Mouse (Mus musculus) midbrain, embryonic 14.5 days (tissue): ENCODE data around the gene Rps15a. TPM values are rescaled to one million over a fixed set of nuclear protein-coding genes. Genes with fewer than 3 reads are reported as not detected.

ENCODE experiments used
- ATAC-seq: fragments of 200-750 bp; cut with Nextera tagmentation; 2 replicates; pipeline ENCODE4 v1.8.0; 2017; ENCODE audit warnings: moderate number of reproducible peaks, moderate library complexity; ENCODE audit not compliant: low FRiP score, low TSS enrichment
- DNase-seq: peaks from one replicate; pipeline ENCODE4 v3.0.0-alpha.2; 2015
- H3K27ac ChIP-seq: fragments of 300-500 bp; sonication (generic); replicated peaks from 2 replicates; pipeline ENCODE4 v1.5.1; 2014; ENCODE audit warnings: mild to moderate bottlenecking, low read depth, low read length, moderate library complexity
- H3K27me3 ChIP-seq: fragments of 300-500 bp; sonication (generic); 2 replicates; pipeline ENCODE4 v1.6.1; 2014; ENCODE audit warnings: low read length, control low read depth, mixed read lengths; ENCODE audit not compliant: control insufficient read depth, insufficient read depth
- H3K36me3 ChIP-seq: fragments of 300-500 bp; sonication (generic); 2 replicates; pipeline ENCODE4 v1.6.1; 2014; ENCODE audit warnings: low read length, control low read depth; ENCODE audit not compliant: control insufficient read depth, insufficient read depth
- H3K4me1 ChIP-seq: fragments of 300-500 bp; sonication (generic); 2 replicates; pipeline ENCODE4 v1.6.1; 2014; ENCODE audit warnings: mild to moderate bottlenecking, antibody characterized with exemption, low read length, control low read depth; ENCODE audit not compliant: control insufficient read depth, insufficient read depth
- H3K4me2 ChIP-seq: fragments of 300-500 bp; sonication (generic); 2 replicates; pipeline ENCODE4 v1.6.1; 2014; ENCODE audit warnings: mild to moderate bottlenecking, low read length, moderate library complexity
- H3K4me3 ChIP-seq: fragments of 300-500 bp; sonication (generic); replicated peaks from 2 replicates; pipeline ENCODE4 v1.5.1; 2014; ENCODE audit warnings: low read depth, low read length
- H3K9ac ChIP-seq: fragments of 300-500 bp; sonication (generic); replicated peaks from 2 replicates; pipeline ENCODE4 v1.6.1; 2014; ENCODE audit warnings: mild to moderate bottlenecking, low read length, moderate library complexity
- H3K9me3 ChIP-seq: fragments of 300-500 bp; sonication (generic); 2 replicates; pipeline ENCODE4 v1.6.1; 2016; ENCODE audit warnings: low read length, control low read depth, mixed read lengths; ENCODE audit not compliant: control insufficient read depth
- WGBS: fragments of 180-500 bp; shearing (Covaris S2); extraction: QIAGEN DNeasy Blood & Tissue Kit; methylation state at CpG from one replicate; pipeline ENCODE4 v1.1.7; 2014; 5-methylcytosine and 5-hydroxymethylcytosine counted together
- polyA plus RNA-seq: library from polyadenylated mRNA; unstranded; fragments of >200 nt; fragmentation: Nextera tagmentation; extraction: Ambion mirVana; gene quantifications from 2 replicates; pipeline ENCODE4 v1.2.1, GENCODE M21; 2014

The Rps15a gene
- polyA plus RNA-seq, 1 experiment from 2014 or later: 492 TPM

DNA sequence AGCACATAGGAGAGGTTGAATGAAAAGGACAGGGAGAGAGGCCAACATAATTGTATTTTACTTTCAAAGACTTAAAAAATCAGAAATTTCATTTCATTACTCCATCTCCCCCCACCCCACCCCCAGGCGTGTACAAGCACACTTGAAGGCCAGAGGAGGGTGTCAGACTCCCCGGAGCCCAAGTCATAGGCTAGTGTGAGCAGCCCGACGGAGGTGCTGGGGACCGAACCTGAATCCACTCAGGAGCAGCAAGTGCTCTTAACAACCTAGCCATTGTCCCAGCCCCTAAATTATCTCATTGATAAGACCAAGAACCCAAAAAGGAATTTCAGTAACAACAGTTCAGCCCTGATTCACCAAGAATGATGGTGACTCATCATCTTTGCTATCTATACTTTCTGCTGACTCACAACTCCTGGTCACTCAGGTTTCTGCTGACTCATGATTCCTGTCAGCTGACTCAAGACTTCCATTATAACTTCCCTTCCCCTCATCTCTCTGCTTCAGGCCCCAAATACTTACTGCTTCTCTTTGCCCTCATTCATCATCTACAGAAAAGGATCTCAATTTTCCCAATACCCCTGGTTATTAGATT is 11.4 kb downstream of the Rps15a start:
- no peaks in the 10 kb centered on the region for H3K27me3 ChIP-seq
- H3K4me2 ChIP-seq: no peak overlapping the region
- no peak overlapping the region for H3K4me3 ChIP-seq
- no peak overlapping the region for H3K9ac ChIP-seq
- H3K9me3 ChIP-seq: no peaks in the 10 kb centered on the region
- no peak overlapping the region for H3K27ac ChIP-seq
- WGBS: 76% methylated on average over 5 of the region's 5 CpGs
- DNase-seq: peak; percentile 34
- H3K36me3 ChIP-seq: peaks cover 55% of the 10 kb centered on the region
- no peaks in the 10 kb centered on the region for H3K4me1 ChIP-seq
- ATAC-seq: no peak

- Histone ChIP-seq H3K4me3 (no peak overlapping the region), H3K9me3 (no peaks in the 10 kb centered on the region), H3K4me2 (no peak overlapping the region), H3K27me3 (no peaks in the 10 kb centered on the region), H3K36me3 (peaks cover 46% of the 10 kb centered on the region), H3K9ac (no peak overlapping the region), H3K4me1 (no peaks in the 10 kb centered on the region), H3K27ac (no peak overlapping the region)
- ATAC-seq: no peak
- WGBS: 48% methylated on average over 5 of the region's 5 CpGs
- no peak for DNase-seq
Measured at GRCm38 (mm10) chr7:118103462-118104379, 12.3 kb downstream of the Rps15a start.

DNA sequence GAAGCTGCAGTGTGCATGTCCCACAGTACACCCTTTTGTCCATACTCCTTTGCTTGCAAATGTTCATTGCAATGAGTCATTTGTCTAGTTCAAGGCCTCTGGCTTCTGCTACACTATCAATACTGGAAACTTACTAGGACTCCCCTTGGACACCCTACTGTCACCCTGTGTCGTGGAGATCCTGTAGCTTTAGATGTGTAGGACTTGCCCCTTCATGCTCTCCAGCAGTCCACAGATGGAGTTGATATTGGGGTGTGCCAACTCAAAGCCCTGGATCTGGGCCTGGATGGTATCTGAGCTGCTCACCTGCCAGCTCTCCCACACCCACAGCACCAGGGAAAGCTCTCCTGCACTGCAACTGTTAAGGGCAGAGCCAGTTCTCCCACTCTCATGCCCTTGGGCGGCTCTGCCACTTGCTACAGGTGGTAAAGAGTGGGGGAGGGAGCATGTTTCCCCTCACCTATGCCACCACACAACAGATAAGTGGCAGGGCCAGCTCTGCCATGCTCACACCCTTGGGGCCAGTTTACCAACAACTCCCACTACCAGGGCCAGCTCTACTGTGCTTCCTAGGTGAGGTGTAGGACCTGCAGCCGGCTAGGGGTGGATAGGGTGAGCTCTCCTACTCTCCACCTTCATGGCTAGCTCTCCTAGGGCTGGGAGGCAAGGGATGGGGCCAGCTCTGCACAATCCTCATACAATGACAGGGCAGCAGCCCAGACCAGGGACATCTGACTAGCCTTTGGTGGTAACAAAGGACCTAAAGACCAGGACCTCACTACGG is 13.1 kb downstream of the Rps15a start:
- ATAC-seq (no peak), DNase-seq (no peak)
- Histone ChIP-seq H3K36me3 (peaks cover 38% of the 10 kb centered on the region), H3K9me3 (no peaks in the 10 kb centered on the region), H3K4me2 (no peak overlapping the region), H3K4me3 (no peak overlapping the region), H3K4me1 (no peaks in the 10 kb centered on the region), H3K27ac (no peak overlapping the region), H3K27me3 (no peaks in the 10 kb centered on the region), H3K9ac (no peak overlapping the region)
- 46% methylated on average over 4 of the region's 4 CpGs for WGBS

GRCm38 (mm10) chr7:118102231-118102630 is 13.8 kb downstream of the Rps15a start:
- Histone ChIP-seq H3K9ac (no peak overlapping the region), H3K36me3 (peaks cover 32% of the 10 kb centered on the region), H3K4me2 (no peak overlapping the region), H3K27me3 (no peaks in the 10 kb centered on the region), H3K4me1 (no peaks in the 10 kb centered on the region), H3K4me3 (no peak overlapping the region), H3K27ac (no peak overlapping the region), H3K9me3 (no peaks in the 10 kb centered on the region)
- DNase-seq: peak; percentile 89
- ATAC-seq: peak; percentile 28; the same call in 1 of the 2 replicates
- WGBS: 48% methylated on average over 4 of the region's 4 CpGs

GRCm38 (mm10) chr7:118097615-118098014 is 18.4 kb downstream of the Rps15a start:
- no peak for DNase-seq
- 72% methylated on average over 7 of the region's 7 CpGs for WGBS
- no peak overlapping the region for H3K4me3 ChIP-seq
- no peak overlapping the region for H3K4me2 ChIP-seq
- H3K9ac ChIP-seq: no peak overlapping the region
- H3K36me3 ChIP-seq: no peaks in the 10 kb centered on the region
- no peak for ATAC-seq
- H3K27me3 ChIP-seq: no peaks in the 10 kb centered on the region
- H3K4me1 ChIP-seq: no peaks in the 10 kb centered on the region
- no peak overlapping the region for H3K27ac ChIP-seq
- no peaks in the 10 kb centered on the region for H3K9me3 ChIP-seq

DNA sequence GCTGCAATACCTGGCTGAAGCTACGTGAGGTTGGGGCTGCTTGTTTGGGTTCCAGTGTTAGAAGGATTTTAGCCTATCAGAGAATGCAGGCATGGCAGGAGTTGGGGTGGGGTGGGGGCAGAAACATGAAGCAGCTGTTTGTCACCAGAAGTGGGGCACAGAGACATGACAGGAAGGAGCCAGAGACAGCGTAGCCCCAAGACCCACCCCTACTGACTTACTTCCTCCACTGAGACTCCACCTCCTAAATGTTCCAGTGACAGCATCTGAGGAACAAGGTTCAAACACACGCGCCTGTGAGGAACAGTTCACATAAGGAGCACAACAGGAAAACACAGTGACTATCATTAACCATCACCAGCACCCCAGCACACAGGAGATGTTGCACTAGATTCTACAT is 36.0 kb downstream of the Rps15a start:
- no peak overlapping the region for H3K4me2 ChIP-seq
- H3K27me3 ChIP-seq: no peaks in the 10 kb centered on the region
- no peaks in the 10 kb centered on the region for H3K4me1 ChIP-seq
- DNase-seq (no peak), ATAC-seq (no peak)
- no peak overlapping the region for H3K9ac ChIP-seq
- no peaks in the 10 kb centered on the region for H3K9me3 ChIP-seq
- no peak overlapping the region for H3K4me3 ChIP-seq
- H3K27ac ChIP-seq: no peak overlapping the region
- WGBS: 84% methylated on average over 4 of the region's 4 CpGs
- no peaks in the 10 kb centered on the region for H3K36me3 ChIP-seq

GRCm38 (mm10) chr7:118079097-118079496 is 36.9 kb downstream of the Rps15a start:
- no peak for ATAC-seq

DNA sequence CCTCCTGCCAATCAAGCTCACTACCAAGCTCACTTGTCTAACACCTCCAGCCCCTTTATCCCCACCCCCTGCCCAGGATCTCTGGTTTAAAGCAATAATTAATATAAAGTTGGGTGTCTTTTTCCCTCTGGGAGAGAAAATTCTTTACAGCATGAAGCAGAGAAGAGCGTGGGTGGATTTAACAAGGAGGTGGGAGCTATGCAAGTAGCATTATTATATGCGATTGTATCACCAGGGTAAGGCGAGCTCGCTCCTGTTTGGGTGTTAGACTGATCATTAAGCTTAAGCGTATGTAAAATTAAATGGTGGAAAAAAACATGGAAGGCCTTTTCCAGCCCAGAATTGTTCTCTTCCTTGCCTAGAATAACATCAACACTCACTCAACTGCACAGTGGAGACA is 48.7 kb downstream of the Rps15a start:
- DNase-seq (no peak), ATAC-seq (no peak)
- H3K27me3 ChIP-seq: no peaks in the 10 kb centered on the region
- no peak overlapping the region for H3K4me3 ChIP-seq
- no peak overlapping the region for H3K9ac ChIP-seq
- H3K4me1 ChIP-seq: no peaks in the 10 kb centered on the region
- no peaks in the 10 kb centered on the region for H3K36me3 ChIP-seq
- H3K4me2 ChIP-seq: no peak overlapping the region
- H3K9me3 ChIP-seq: no peaks in the 10 kb centered on the region
- no peak overlapping the region for H3K27ac ChIP-seq
- 97% methylated on average over 5 of the region's 5 CpGs for WGBS

More at GRCm38 (mm10) chr7:118079097-118079496, 36.9 kb downstream of the Rps15a start:
- no peak overlapping the region for H3K4me3 ChIP-seq
- no peaks in the 10 kb centered on the region for H3K27me3 ChIP-seq
- no peak overlapping the region for H3K4me2 ChIP-seq
- H3K27ac ChIP-seq: no peak overlapping the region
- H3K9me3 ChIP-seq: no peaks in the 10 kb centered on the region
- H3K9ac ChIP-seq: no peak overlapping the region
- no peaks in the 10 kb centered on the region for H3K4me1 ChIP-seq
- 92% methylated on average over 5 of the region's 5 CpGs for WGBS
- H3K36me3 ChIP-seq: no peaks in the 10 kb centered on the region
- no peak for DNase-seq
